Mouse (Mus musculus) bone marrow, adult 2 months (tissue): Measurements from ENCODE around the gene 4930402H24Rik.

ENCODE experiments used
- CTCF ChIP-seq: fragments of 200-500 bp; IDR thresholded peaks from 2 replicates; pipeline ENCODE4 v1.5.1; 2011; ENCODE audit warnings: low read length, control low read depth; ENCODE audit not compliant: control insufficient read depth, insufficient read depth
- POLR2A ChIP-seq: fragments of 200-500 bp; IDR thresholded peaks from 2 replicates; pipeline ENCODE4 v1.6.1; 2011; ENCODE audit warnings: low read depth, mild to moderate bottlenecking, control low read depth, low read length, borderline replicate concordance; ENCODE audit not compliant: control insufficient read depth

DNA sequence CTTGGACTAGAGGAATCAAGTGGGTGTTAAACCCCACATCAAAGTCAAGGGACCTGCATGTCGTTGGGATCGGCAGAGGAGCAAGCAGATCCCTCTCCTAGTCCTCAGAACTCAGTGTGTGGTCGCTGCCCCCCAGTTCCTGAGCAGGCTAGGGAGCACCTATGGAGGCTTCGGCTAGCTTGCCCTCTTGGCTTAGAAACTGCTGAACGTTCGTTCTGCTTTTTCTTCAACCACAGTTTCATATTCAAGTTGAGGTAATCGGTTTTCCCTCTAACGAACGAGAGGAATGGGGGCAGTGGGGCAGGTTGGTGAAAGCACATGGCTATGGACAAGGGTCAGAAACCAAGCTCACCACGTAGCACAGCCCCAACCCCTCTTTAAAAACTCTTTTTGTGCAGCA lies 199.1 kb downstream of the 4930402H24Rik start:
- TF ChIP-seq CTCF (no peak), POLR2A (no peak)
